Mouse (Mus musculus) mesoderm, embryonic 11.5 days (tissue): ENCODE data around the gene Hlx.
A peak's percentile ranks its signal among the peaks of the same experiment; 100 is the strongest.

Experiments
- DNase-seq: peaks from one replicate; pipeline ENCODE4 v3.0.0-alpha.2; 2012; ENCODE audit warnings: low read depth, low spot score

The Hlx gene

GRCm38 (mm10) chr1:184732556-184733049, at the start of gene Hlx:
Gene Hlx, minus strand, starts transcription at chr1:184732619.
- peak; percentile 93 for DNase-seq

GRCm38 (mm10) chr1:184782161-184782513, 49.7 kb upstream of the Hlx start:
- DNase-seq: peak; percentile 48

- DNase-seq: no peak
Observed at GRCm38 (mm10) chr1:184781286-184782160, 49.1 kb upstream of the Hlx start.

DNA sequence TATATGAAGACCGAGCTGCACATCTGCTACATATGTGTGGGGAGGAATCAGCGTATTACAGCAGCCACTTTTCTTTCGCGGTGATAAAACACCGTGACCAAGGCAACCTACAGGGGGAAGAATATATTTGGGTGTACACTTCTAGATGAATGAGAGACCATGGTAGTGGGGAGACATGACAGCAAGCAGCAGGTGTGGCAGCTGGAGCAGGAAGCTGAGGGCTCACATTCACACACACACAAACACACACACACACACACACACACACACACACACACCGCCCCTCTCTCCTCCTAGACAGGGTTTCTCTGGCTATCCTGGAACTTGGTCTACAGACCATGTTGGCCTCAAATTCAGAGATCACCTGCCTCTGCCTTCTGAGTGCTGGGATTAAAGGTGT, 45.7 kb upstream of the Hlx start:
- DNase-seq: no peak

GRCm38 (mm10) chr1:184777061-184777795, 44.8 kb upstream of the Hlx start:
- DNase-seq: no peak

DNA sequence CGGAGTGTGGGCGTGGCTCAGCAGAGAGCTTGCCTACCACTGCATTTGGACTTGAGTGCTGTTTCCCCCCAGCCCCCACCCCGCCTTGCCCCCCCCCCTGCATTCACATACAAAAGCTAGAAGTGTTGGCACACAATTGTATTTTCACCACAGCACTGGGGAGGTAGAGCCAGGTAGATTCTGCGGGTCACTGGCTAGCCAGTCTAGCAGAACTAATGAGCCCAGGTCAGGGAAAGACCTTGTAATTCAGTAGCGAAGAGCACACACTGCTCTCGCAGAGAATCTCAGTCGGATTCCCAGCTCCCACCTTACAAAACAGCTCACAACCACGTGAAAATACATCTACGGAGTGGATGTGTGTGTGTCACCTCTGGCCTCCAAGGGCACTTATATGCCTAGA, 42.9 kb upstream of the Hlx start:
- no peak for DNase-seq

DNA sequence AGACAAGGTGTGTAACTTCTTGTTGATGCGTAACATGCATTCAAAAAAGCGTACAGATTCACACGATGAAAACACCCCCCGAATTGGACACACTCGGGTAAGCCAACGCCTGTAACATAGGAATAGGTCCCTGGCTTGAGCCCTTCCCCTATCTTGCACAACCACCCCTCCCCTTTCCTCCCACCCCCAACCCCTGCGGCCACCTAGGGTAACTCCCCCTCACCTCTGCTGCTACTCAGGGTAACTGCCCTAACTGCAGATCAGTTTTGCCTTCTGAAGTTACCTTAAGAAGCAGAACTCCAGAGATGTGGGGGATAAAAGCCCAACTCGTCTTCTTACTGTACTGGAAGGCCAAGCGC, 39.5 kb upstream of the Hlx start:
- no peak for DNase-seq

DNA sequence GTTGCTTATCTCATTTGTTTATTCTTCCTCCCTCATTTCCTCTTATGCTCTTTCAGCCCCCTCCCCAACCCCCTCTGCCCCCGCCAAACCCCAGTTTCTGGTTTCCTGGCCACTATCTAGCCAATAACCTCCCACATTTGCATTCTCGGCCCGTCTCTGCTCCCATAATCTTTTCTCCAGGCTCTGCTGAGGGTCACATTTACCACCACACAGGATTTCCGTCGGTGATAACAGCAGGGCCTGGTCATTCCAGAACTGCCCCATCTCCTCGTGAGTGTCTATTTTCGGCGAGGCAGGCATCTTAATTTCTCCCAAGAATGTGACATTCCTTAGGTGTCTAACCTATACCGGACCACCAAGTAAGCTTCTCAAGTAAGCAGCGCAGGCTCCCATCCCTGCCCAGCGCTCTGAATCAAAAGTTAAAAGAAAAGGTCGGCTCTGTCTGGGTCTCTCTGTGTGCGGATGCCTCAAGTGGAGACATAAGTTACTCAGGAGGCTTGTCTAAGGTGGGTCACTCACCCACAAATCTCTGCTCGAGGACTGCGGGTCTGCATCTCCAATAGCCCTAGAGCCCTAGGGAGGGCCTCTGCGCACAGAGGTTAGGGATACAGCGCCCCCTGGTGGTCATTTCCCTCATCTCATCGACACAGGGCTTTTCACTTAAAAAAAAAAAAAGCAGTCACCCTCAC, 38.9 kb upstream of the Hlx start:
- peak; percentile 87 for DNase-seq

DNA sequence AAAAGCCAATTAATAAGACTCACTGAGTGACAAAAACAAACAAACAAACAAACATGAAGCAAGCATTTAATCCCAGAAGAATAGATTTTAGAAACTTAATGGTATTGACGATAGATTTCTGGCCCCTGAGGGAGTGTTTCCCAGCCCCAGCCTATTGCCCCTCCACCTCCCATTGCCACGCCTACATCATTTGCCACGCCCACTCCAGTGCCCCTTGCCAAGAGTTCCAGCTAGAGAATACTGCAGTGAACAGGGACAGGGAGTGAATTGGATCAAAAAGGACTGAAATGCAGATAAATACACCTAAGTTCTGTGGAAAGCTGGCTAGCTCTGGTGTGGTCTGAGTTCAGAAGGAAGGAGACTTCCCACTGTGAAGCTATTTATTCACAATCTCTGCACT, 31.4 kb upstream of the Hlx start:
- DNase-seq: no peak

GRCm38 (mm10) chr1:184762941-184763340, 30.5 kb upstream of the Hlx start:
- DNase-seq: no peak

DNA sequence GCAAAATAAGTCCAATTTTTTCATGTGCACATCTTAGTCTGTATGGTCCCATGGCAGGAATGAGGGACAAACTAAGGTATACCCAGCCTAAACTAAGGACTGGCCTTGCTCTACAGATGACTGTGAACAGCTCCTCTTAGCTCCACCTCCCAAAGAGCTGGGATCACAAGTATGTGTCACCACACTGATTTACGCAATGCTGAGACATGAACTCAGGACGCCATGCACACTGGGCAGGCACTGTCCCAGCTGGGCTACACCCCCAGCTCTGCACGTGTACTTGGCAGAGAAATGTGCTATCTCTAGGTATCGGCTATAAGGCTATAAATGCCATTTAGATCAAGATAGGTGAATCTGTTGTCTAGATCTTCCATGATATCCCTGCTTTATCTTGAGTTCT, 29.6 kb upstream of the Hlx start:
- DNase-seq: no peak

- DNase-seq: no peak
Observed at GRCm38 (mm10) chr1:184752671-184753070, 20.3 kb upstream of the Hlx start.

GRCm38 (mm10) chr1:184750114-184750664, 17.8 kb upstream of the Hlx start:
- no peak for DNase-seq

DNA sequence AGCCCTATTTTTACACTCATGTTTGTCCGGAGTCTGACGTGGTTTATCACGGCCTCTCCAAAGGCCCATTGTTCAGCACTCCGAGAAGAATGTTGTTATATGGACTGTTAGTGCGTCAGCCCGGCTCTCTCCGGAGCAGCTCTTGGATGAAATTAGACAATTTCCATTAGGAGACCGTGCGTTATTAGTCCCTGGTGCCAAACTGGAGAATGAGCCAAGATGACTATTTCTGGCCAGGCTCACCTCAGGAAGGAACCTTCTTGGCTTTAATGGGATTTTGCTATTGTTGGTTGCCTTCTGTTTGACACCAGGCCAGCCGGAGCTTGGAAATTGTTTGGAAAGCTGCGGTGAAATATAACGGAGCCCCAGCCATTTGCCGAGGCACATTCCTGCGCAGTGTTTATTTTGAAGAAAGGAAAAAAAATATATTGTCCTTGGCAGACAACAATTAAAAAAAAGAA, 16.3 kb upstream of the Hlx start:
- DNase-seq: no peak

- peak; percentile 76 for DNase-seq
Observed at GRCm38 (mm10) chr1:184737876-184738479, 5.6 kb upstream of the Hlx start.

GRCm38 (mm10) chr1:184737228-184737627, 4.8 kb upstream of the Hlx start:
- DNase-seq: no peak

DNA sequence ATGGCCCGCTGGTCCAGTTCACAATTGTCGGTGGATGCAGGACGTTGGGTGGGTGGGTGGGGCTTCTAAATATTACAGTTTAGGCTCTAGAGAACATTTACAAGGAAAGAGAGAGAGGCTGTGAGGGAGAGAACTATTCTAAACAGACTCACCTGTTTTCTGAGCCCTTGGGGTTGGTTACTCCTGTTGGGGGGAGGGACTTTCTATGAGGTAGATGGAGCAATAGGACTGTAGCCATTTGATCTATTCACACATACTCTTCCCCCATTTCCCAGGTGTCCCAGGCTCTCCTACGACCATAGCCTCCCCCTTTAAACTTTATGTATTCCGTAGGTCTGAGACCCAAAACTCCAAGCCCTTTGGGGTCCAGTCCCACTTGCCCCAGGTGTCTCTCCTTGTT, 3.8 kb upstream of the Hlx start:
- DNase-seq: no peak

DNA sequence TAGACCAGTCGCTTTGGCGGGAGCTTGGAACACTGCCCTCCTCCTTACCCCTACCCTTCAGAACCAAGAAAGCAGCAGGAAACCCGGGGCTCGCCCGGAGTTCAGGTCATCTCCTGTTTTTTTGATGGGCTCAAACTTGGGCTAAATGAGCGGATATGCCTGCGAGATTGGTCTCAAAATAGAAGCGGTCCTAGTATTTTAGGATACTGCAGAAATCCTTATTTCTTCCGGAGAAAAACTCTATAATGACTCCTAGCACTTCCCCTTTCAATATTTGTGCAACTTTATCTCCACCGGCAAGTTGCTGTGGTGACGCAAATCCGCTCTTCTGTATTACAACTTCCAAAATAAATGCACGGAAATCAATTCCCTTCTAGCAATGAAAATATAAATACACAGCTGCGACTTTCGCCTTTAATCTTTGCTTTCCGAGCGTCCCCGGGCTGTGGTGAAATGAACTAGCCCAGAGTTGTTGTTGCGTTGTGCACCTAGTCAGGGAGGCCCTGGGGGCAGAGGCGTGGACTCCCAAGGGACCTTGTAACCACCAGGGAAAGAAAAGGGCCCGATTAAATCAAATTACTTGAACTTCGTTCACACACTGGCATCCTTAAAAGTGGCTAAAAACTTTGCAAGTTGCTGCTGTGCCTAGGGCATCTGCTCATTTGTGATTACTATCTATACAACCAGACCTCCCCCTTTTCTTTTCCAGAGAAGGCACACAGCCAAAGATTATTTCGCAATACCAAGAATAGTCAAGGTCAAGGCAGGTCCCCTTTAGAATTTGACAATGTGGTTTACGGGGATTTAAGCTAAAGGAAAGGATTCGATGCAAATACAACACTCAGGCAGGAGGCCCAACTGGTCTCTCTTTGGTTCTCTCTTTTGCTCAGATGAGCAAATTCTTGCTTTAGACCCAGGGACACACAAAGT, 2.8 kb upstream of the Hlx start:
- DNase-seq: no peak

DNA sequence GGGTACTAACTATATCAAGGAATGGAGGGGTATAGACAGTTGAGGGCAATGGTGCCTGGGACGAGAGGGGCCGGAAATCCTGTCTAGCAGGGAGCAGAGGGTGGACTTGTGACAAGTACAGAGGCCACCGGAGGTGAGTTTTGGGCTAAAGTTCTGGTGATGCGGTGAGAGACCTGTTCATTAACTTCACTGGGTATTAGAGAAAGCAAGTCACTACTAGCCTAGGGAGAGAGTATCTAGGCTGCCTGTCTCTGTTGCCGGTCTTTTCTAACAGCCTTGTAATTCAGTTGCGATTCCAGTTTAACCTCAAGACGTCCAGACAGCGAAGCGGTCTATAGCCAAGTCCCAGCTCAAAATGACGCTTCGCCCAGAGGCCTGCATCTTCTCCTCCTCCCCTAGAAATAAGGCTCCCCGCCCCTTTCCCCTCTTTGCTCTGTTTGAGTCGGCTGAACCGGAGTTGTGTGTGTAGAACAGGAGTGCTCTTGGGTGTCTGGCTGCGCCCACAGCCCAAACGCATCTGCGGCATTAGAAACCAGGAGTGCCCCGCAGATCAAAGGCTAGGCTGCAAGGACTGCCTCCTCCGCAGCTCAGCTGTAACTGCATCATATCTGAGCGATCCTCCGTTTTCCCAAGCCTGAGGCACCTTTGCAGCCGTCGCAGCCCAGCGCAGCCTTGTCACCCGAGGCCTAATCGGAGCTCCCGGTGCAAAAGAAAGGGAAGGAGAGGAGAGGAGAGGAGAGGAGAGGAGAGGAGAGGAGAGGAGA, 1.8 kb upstream of the Hlx start:
- DNase-seq: no peak
